Mouse (Mus musculus) cerebellum, adult 2 months (tissue): ENCODE data around the gene Sec23a.

ENCODE experiments used
- CTCF ChIP-seq: fragments of 200-500 bp; IDR thresholded peaks from 2 replicates; pipeline ENCODE4 v1.5.1; 2011; ENCODE audit warnings: low read depth, mild to moderate bottlenecking, control low read depth, low read length, moderate library complexity, borderline replicate concordance; ENCODE audit not compliant: insufficient read depth
- POLR2A ChIP-seq: fragments of 200-500 bp; IDR thresholded peaks from 2 replicates; pipeline ENCODE4 v1.6.1; 2011; ENCODE audit warnings: low read length, control low read depth, borderline replicate concordance; ENCODE audit not compliant: insufficient read depth

- no peak for TF ChIP-seq CTCF
- TF ChIP-seq POLR2A = no peak
Observed at GRCm38 (mm10) chr12:58909826-58910225, 102.0 kb downstream of the Sec23a start.
